Mouse (Mus musculus): ENCODE measurements around the gene Gpr149. TPM values are rescaled to one million over a fixed set of nuclear protein-coding genes. Genes with fewer than 3 reads are reported as not detected.

Gene Gpr149
- polyA plus RNA-seq, 1 experiment from 2014 or later, result not detected

GRCm38 (mm10) chr3:62585072-62585471 lies 19.9 kb downstream of the Gpr149 start:
- Histone ChIP-seq H3K27ac (ENCODE audit: low read length) (no peak overlapping the region), H3K36me3 (ENCODE audit: control insufficient read depth, insufficient read depth, low read length) (no peaks in the 10 kb centered on the region), H3K4me1 (ENCODE audit: control insufficient read depth, insufficient read depth, low read length) (no peaks in the 10 kb centered on the region), H3K9me3 (ENCODE audit: control insufficient read depth, low read depth, low read length) (no peaks in the 10 kb centered on the region), H3K4me2 (replicated peaks; ENCODE audit: low read depth, low read length) (no peak overlapping the region), H3K27me3 (ENCODE audit: control insufficient read depth, insufficient read depth, low read length) (no peaks in the 10 kb centered on the region), H3K9ac (replicated peaks; ENCODE audit: low read depth, low read length) (no peak overlapping the region), H3K4me3 (ENCODE audit: low read depth, low read length) (no peak overlapping the region)
- WGBS, result 58% methylated on average over 1 of the region's 1 CpGs
- ATAC-seq (ENCODE audit: insufficient number of reproducible peaks, insufficient read depth, low FRiP score, low read depth), result no peak

- Histone ChIP-seq H3K9me3 (ENCODE audit: control insufficient read depth, low read depth, low read length) (no peaks in the 10 kb centered on the region), H3K4me1 (ENCODE audit: control insufficient read depth, insufficient read depth, low read length) (no peaks in the 10 kb centered on the region), H3K9ac (replicated peaks; ENCODE audit: low read depth, low read length) (no peak overlapping the region), H3K27me3 (ENCODE audit: control insufficient read depth, insufficient read depth, low read length) (no peaks in the 10 kb centered on the region), H3K4me3 (ENCODE audit: low read depth, low read length) (no peak overlapping the region), H3K36me3 (ENCODE audit: control insufficient read depth, insufficient read depth, low read length) (no peaks in the 10 kb centered on the region), H3K4me2 (replicated peaks; ENCODE audit: low read depth, low read length) (no peak overlapping the region), H3K27ac (ENCODE audit: low read length) (no peak overlapping the region)
- WGBS, result 67% methylated on average over 5 of the region's 5 CpGs
- ATAC-seq (ENCODE audit: insufficient number of reproducible peaks, insufficient read depth, low FRiP score, low read depth), result no peak
Observed at GRCm38 (mm10) chr3:62527593-62527992, 77.3 kb downstream of the Gpr149 start.

- Histone ChIP-seq H3K27ac (ENCODE audit: low read length) (no peak overlapping the region), H3K9ac (replicated peaks; ENCODE audit: low read depth, low read length) (no peak overlapping the region), H3K4me3 (ENCODE audit: low read depth, low read length) (no peak overlapping the region), H3K4me2 (replicated peaks; ENCODE audit: low read depth, low read length) (no peak overlapping the region), H3K4me1 (ENCODE audit: control insufficient read depth, insufficient read depth, low read length) (no peaks in the 10 kb centered on the region), H3K27me3 (ENCODE audit: control insufficient read depth, insufficient read depth, low read length) (no peaks in the 10 kb centered on the region), H3K36me3 (ENCODE audit: control insufficient read depth, insufficient read depth, low read length) (no peaks in the 10 kb centered on the region), H3K9me3 (ENCODE audit: control insufficient read depth, low read depth, low read length) (no peaks in the 10 kb centered on the region)
- no peak for ATAC-seq (ENCODE audit: insufficient number of reproducible peaks, insufficient read depth, low FRiP score, low read depth)
- WGBS, result 35% methylated on average over 4 of the region's 4 CpGs
Observed at GRCm38 (mm10) chr3:62527160-62527559, 77.8 kb downstream of the Gpr149 start.

GRCm38 (mm10) chr3:62507206-62507647 lies 97.7 kb downstream of the Gpr149 start:
- peak overlapping the region; percentile 90; the same call in 1 of the 2 replicates for H3K9ac ChIP-seq (replicated peaks; ENCODE audit: low read depth, low read length)
- no peaks in the 10 kb centered on the region for H3K36me3 ChIP-seq (ENCODE audit: control insufficient read depth, insufficient read depth, low read length)
- peak overlapping the region; percentile 43 for H3K4me2 ChIP-seq (replicated peaks; ENCODE audit: low read depth, low read length)
- no peak for ATAC-seq (ENCODE audit: insufficient number of reproducible peaks, insufficient read depth, low FRiP score, low read depth)
- H3K4me3 ChIP-seq (ENCODE audit: low read depth, low read length), result peak overlapping the region; percentile 71
- peaks cover 12% of the 10 kb centered on the region for H3K4me1 ChIP-seq (ENCODE audit: control insufficient read depth, insufficient read depth, low read length)
- H3K27ac ChIP-seq (ENCODE audit: low read length), result no peak overlapping the region
- H3K9me3 ChIP-seq (ENCODE audit: control insufficient read depth, low read depth, low read length), result no peaks in the 10 kb centered on the region
- no peaks in the 10 kb centered on the region for H3K27me3 ChIP-seq (ENCODE audit: control insufficient read depth, insufficient read depth, low read length)
- WGBS, result 43% methylated on average over 5 of the region's 5 CpGs

- peaks cover 12% of the 10 kb centered on the region for H3K4me1 ChIP-seq (ENCODE audit: control insufficient read depth, insufficient read depth, low read length)
- no peaks in the 10 kb centered on the region for H3K9me3 ChIP-seq (ENCODE audit: control insufficient read depth, low read depth, low read length)
- under 1% methylated on average over 66 of the region's 66 CpGs for WGBS
- H3K27ac ChIP-seq (ENCODE audit: low read length), result peak within 1 kb of the TSS; percentile 94
- H3K4me3 ChIP-seq (ENCODE audit: low read depth, low read length), result peak within 1 kb of the TSS; percentile 71
- peak within 1 kb of the TSS; percentile 90 for H3K9ac ChIP-seq (replicated peaks; ENCODE audit: low read depth, low read length)
- ATAC-seq (ENCODE audit: insufficient number of reproducible peaks, insufficient read depth, low FRiP score, low read depth), result peak; percentile 98
- no peaks in the 10 kb centered on the region; the same call in 1 of the 2 replicates for H3K36me3 ChIP-seq (ENCODE audit: control insufficient read depth, insufficient read depth, low read length)
- no peaks in the 10 kb centered on the region for H3K27me3 ChIP-seq (ENCODE audit: control insufficient read depth, insufficient read depth, low read length)
- H3K4me2 ChIP-seq (replicated peaks; ENCODE audit: low read depth, low read length), result peak within 1 kb of the TSS; percentile 62
Observed at GRCm38 (mm10) chr3:62506488-62507205, 98.3 kb downstream of the Gpr149 start, which contains the start of gene Dhx36. Gene Dhx36 (minus strand): TSS chr3:62507004.

GRCm38 (mm10) chr3:62505166-62505900 lies 99.6 kb downstream of the Gpr149 start:
- no peak for ATAC-seq (ENCODE audit: insufficient number of reproducible peaks, insufficient read depth, low FRiP score, low read depth)
- H3K4me3 ChIP-seq (ENCODE audit: low read depth, low read length), result peak overlapping the region; percentile 71
- H3K9ac ChIP-seq (replicated peaks; ENCODE audit: low read depth, low read length), result no peak overlapping the region; the same call in 1 of the 2 replicates
- H3K36me3 ChIP-seq (ENCODE audit: control insufficient read depth, insufficient read depth, low read length), result peaks cover 10% of the 10 kb centered on the region
- peaks cover 12% of the 10 kb centered on the region for H3K4me1 ChIP-seq (ENCODE audit: control insufficient read depth, insufficient read depth, low read length)
- 56% methylated on average over 5 of the region's 5 CpGs for WGBS
- H3K27me3 ChIP-seq (ENCODE audit: control insufficient read depth, insufficient read depth, low read length), result no peaks in the 10 kb centered on the region
- no peak overlapping the region for H3K27ac ChIP-seq (ENCODE audit: low read length)
- no peaks in the 10 kb centered on the region for H3K9me3 ChIP-seq (ENCODE audit: control insufficient read depth, low read depth, low read length)
- peak overlapping the region; percentile 62 for H3K4me2 ChIP-seq (replicated peaks; ENCODE audit: low read depth, low read length)

GRCm38 (mm10) chr3:62499327-62499726 lies 105.6 kb downstream of the Gpr149 start:
- Histone ChIP-seq H3K4me2 (replicated peaks; ENCODE audit: low read depth, low read length) (no peak overlapping the region), H3K9me3 (ENCODE audit: control insufficient read depth, low read depth, low read length) (no peaks in the 10 kb centered on the region), H3K4me3 (ENCODE audit: low read depth, low read length) (no peak overlapping the region), H3K9ac (replicated peaks; ENCODE audit: low read depth, low read length) (no peak overlapping the region), H3K4me1 (ENCODE audit: control insufficient read depth, insufficient read depth, low read length) (no peaks in the 10 kb centered on the region), H3K27me3 (ENCODE audit: control insufficient read depth, insufficient read depth, low read length) (no peaks in the 10 kb centered on the region), H3K36me3 (ENCODE audit: control insufficient read depth, insufficient read depth, low read length) (peaks cover 37% of the 10 kb centered on the region), H3K27ac (ENCODE audit: low read length) (no peak overlapping the region)
- WGBS, result 83% methylated on average over 4 of the region's 4 CpGs
- no peak for ATAC-seq (ENCODE audit: insufficient number of reproducible peaks, insufficient read depth, low FRiP score, low read depth)

GRCm38 (mm10) chr3:62492568-62492967 lies 112.4 kb downstream of the Gpr149 start:
- 84% methylated on average over 6 of the region's 6 CpGs for WGBS
- no peak overlapping the region for H3K4me3 ChIP-seq (ENCODE audit: low read depth, low read length)
- H3K4me2 ChIP-seq (replicated peaks; ENCODE audit: low read depth, low read length), result no peak overlapping the region
- H3K36me3 ChIP-seq (ENCODE audit: control insufficient read depth, insufficient read depth, low read length), result peaks cover 52% of the 10 kb centered on the region
- no peak overlapping the region for H3K27ac ChIP-seq (ENCODE audit: low read length)
- no peaks in the 10 kb centered on the region for H3K9me3 ChIP-seq (ENCODE audit: control insufficient read depth, low read depth, low read length)
- no peaks in the 10 kb centered on the region for H3K4me1 ChIP-seq (ENCODE audit: control insufficient read depth, insufficient read depth, low read length)
- no peaks in the 10 kb centered on the region for H3K27me3 ChIP-seq (ENCODE audit: control insufficient read depth, insufficient read depth, low read length)
- H3K9ac ChIP-seq (replicated peaks; ENCODE audit: low read depth, low read length), result no peak overlapping the region
- ATAC-seq (ENCODE audit: insufficient number of reproducible peaks, insufficient read depth, low FRiP score, low read depth), result no peak

Measured in stomach, embryonic 14.5 days (tissue).